Comparison of ENCODE assay signal across 34 mouse cellular contexts in genomic region chr1:177565678-177566077, GRCm38 (mm10).
"Had no signal": no experiment of that assay in that cellular context is flagged by ENCODE, and none has a peak within 500 bp of the region (broad histone marks: within the 10 kb centered on the region; RNA-seq: fewer than 3 reads in every experiment).

No protein-coding gene starts in this region.

- H3K4me3 ChIP-seq: heart, embryonic 10.5 days; heart, embryonic 12.5 days; heart, embryonic 13.5 days; heart, embryonic 15.5 days; hindbrain, embryonic 10.5 days; hindbrain, embryonic 12.5 days; hindbrain, embryonic 13.5 days; hindbrain, embryonic 15.5 days; intestine, embryonic 15.5 days; kidney, embryonic 15.5 days; layer of hippocampus, adult 2 months; left cerebral cortex, adult 2 months had no signal

- H3K4me2 ChIP-seq: heart, embryonic 11.5 days; heart, embryonic 12.5 days; heart, embryonic 13.5 days; heart, embryonic 15.5 days; hindbrain, embryonic 12.5 days; hindbrain, embryonic 13.5 days; hindbrain, embryonic 14.5 days; hindbrain, embryonic 15.5 days; intestine, embryonic 15.5 days; kidney, embryonic 15.5 days had no signal

- H3K27ac ChIP-seq: heart, embryonic 10.5 days; heart, embryonic 13.5 days; heart, embryonic 15.5 days; hindbrain, embryonic 10.5 days; hindbrain, embryonic 12.5 days; hindbrain, embryonic 13.5 days; hindbrain, embryonic 14.5 days; hindbrain, embryonic 15.5 days; hindbrain, postnatal 0 days; intestine, embryonic 15.5 days; kidney, embryonic 15.5 days; kidney, postnatal 0 days; layer of hippocampus, adult 2 months; left cerebral cortex, adult 2 months had no signal

- H3K36me3 ChIP-seq: heart, embryonic 10.5 days; heart, embryonic 12.5 days; heart, embryonic 13.5 days; heart, embryonic 15.5 days; hindbrain, embryonic 10.5 days; hindbrain, embryonic 12.5 days; hindbrain, embryonic 13.5 days; hindbrain, embryonic 15.5 days; intestine, embryonic 15.5 days; kidney, embryonic 15.5 days had no signal

- H3K27me3 ChIP-seq: heart, embryonic 12.5 days; heart, embryonic 13.5 days; heart, embryonic 15.5 days; hindbrain, embryonic 15.5 days; intestine, embryonic 15.5 days; kidney, embryonic 15.5 days had no signal

- H3K9ac ChIP-seq: heart, embryonic 12.5 days; heart, embryonic 13.5 days; heart, embryonic 15.5 days; hindbrain, embryonic 12.5 days; hindbrain, embryonic 13.5 days; hindbrain, embryonic 14.5 days; hindbrain, embryonic 15.5 days; intestine, embryonic 15.5 days; kidney, embryonic 15.5 days had no signal

- H3K4me1 ChIP-seq: heart, embryonic 15.5 days; intestine, embryonic 15.5 days; kidney, embryonic 15.5 days had no signal

- H3K9me3 ChIP-seq: heart, embryonic 10.5 days; heart, embryonic 12.5 days; heart, embryonic 13.5 days; heart, embryonic 15.5 days; hindbrain, embryonic 10.5 days; hindbrain, embryonic 12.5 days; hindbrain, embryonic 13.5 days; hindbrain, embryonic 15.5 days; intestine, embryonic 15.5 days; kidney, embryonic 15.5 days had no signal

- DNase-seq: heart, postnatal 10 days; heart, postnatal 36 days; heart, postnatal 4 days; kidney, adult 11 months; kidney, adult 18-20 months; kidney, adult 2 months; kidney, adult 8-10 months; kidney, adult 9 months; kidney, postnatal 10 days; kidney, postnatal 14 days; kidney, postnatal 25 days; kidney, postnatal 36 days; kidney, postnatal 4 days; layer of hippocampus, postnatal 36 days had no signal

- ATAC-seq: hindbrain, embryonic 16.5 days; hindbrain, postnatal 0 days; inflammation-experienced regulatory T-cells, adult 6 months; intestine, embryonic 15.5 days; intestine, embryonic 16.5 days; intestine, postnatal 0 days had no signal
